Mouse (Mus musculus): ENCODE results near the gene Crhr1.
"Not testable (repeated sequence)": the region's sequence is repeated elsewhere in the genome, so short reads cannot be mapped to it uniquely, and the experiment has no call there.

The Crhr1 gene

GRCm38 (mm10) chr11:104195382-104195781 is 62.7 kb downstream of the Crhr1 start:
- no peak for DNase-seq (ENCODE audit: low read depth, low spot score)

GRCm38 (mm10) chr11:104195791-104196190 is 63.1 kb downstream of the Crhr1 start:
- peak; percentile 82 for DNase-seq (ENCODE audit: low read depth, low spot score)

- DNase-seq (ENCODE audit: low read depth, low spot score): peak; percentile 31
Measured at GRCm38 (mm10) chr11:104197861-104198260, 65.2 kb downstream of the Crhr1 start.

GRCm38 (mm10) chr11:104203271-104203670 is 70.6 kb downstream of the Crhr1 start:
- no peak for DNase-seq (ENCODE audit: low read depth, low spot score)

- DNase-seq (ENCODE audit: low read depth, low spot score): no peak
Measured at GRCm38 (mm10) chr11:104206573-104206972, 73.9 kb downstream of the Crhr1 start.

GRCm38 (mm10) chr11:104209041-104209440 is 76.4 kb downstream of the Crhr1 start:
- peak; percentile 29 for DNase-seq (ENCODE audit: low read depth, low spot score)

GRCm38 (mm10) chr11:104211251-104211650 is 78.6 kb downstream of the Crhr1 start:
- no peak for DNase-seq (ENCODE audit: low read depth, low spot score)

- DNase-seq (ENCODE audit: low read depth, low spot score): not testable (repeated sequence)
Measured at GRCm38 (mm10) chr11:104214128-104214527, 81.5 kb downstream of the Crhr1 start.

GRCm38 (mm10) chr11:104218075-104218474 is 85.4 kb downstream of the Crhr1 start:
- no peak for DNase-seq (ENCODE audit: low read depth, low spot score)

- no peak for DNase-seq (ENCODE audit: low read depth, low spot score)
Measured at GRCm38 (mm10) chr11:104220291-104220690, 87.6 kb downstream of the Crhr1 start.

- peak; percentile 6 for DNase-seq (ENCODE audit: low read depth, low spot score)
Measured at GRCm38 (mm10) chr11:104221751-104222150, 89.1 kb downstream of the Crhr1 start.

- no peak for DNase-seq (ENCODE audit: low read depth, low spot score)
Measured at GRCm38 (mm10) chr11:104223301-104223700, 90.6 kb downstream of the Crhr1 start.
